Mouse (Mus musculus) G1E (cell line): ENCODE data around the gene Slc24a2.

ENCODE experiments used
- CTCF ChIP-seq: IDR thresholded peaks from 2 replicates; pipeline ENCODE4 v1.5.1; 2012; ENCODE audit warnings: low read depth, low read length, inconsistent platforms, mixed read lengths
- GATA1 ChIP-seq: IDR thresholded peaks from 2 replicates; pipeline ENCODE4 v1.6.1; 2012; ENCODE audit warnings: borderline replicate concordance, low read length, inconsistent platforms, mixed read lengths
- GATA2 ChIP-seq: IDR thresholded peaks from 2 replicates; pipeline ENCODE4 v1.6.1; 2012; ENCODE audit warnings: low read depth, low read length, inconsistent platforms, borderline replicate concordance

DNA sequence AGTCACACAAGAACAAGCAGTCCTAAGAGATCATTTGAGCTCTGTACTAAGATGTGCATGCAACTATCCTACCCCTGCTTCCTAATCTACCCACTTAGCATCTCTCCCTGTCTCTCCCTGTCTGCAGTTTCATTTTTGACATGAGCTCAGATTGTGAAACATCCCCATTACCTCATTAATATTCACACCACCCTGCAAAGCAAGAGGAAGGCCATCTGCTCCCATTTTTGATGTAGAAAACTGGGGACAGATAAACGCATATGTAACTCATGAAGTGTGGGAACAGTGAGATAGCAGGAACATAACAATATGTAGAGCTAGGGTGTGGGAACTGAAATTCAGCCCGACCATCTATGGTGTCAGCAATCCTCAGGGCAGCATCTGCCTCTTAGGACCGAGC is 19.7 kb downstream of the Slc24a2 start:
- no peak for TF ChIP-seq CTCF
- TF ChIP-seq GATA1 = no peak
- TF ChIP-seq GATA2 = no peak
